Mouse (Mus musculus) testis, adult 2 months (tissue): ENCODE results near the gene Bax. TPM values are rescaled to one million over a fixed set of nuclear protein-coding genes. Genes with fewer than 3 reads are reported as not detected.
A peak's percentile ranks its signal among the peaks of the same experiment; 100 is the strongest.

Experiments used
- H3K27ac ChIP-seq: fragments of 200-500 bp; 2 replicates; pipeline ENCODE4 v1.5.1; 2012; ENCODE audit warnings: low read depth, low read length; ENCODE audit not compliant: control insufficient read depth, insufficient read depth
- H3K27me3 ChIP-seq: fragments of 200-500 bp; 2 replicates; pipeline ENCODE4 v1.6.1; 2012; ENCODE audit warnings: mild to moderate bottlenecking, low read length, moderate library complexity; ENCODE audit not compliant: control insufficient read depth, insufficient read depth
- H3K36me3 ChIP-seq: fragments of 200-500 bp; 2 replicates; pipeline ENCODE4 v1.6.1; 2012; ENCODE audit warnings: mild to moderate bottlenecking, low read length; ENCODE audit not compliant: control insufficient read depth, insufficient read depth
- H3K4me1 ChIP-seq: fragments of 200-500 bp; 2 replicates; pipeline ENCODE4 v1.6.1; 2012; ENCODE audit warnings: low read length; ENCODE audit not compliant: control insufficient read depth, insufficient read depth
- H3K4me3 ChIP-seq: fragments of 200-500 bp; 2 replicates; pipeline ENCODE4 v1.5.1; 2012; ENCODE audit warnings: low read depth, mild to moderate bottlenecking, low read length, moderate library complexity, mixed read lengths; ENCODE audit not compliant: control insufficient read depth
- CTCF ChIP-seq: fragments of 200-500 bp; IDR thresholded peaks from 2 replicates; pipeline ENCODE4 v1.5.1; 2012; ENCODE audit warnings: low read depth, mild to moderate bottlenecking, inconsistent platforms, low read length, moderate library complexity; ENCODE audit not compliant: control insufficient read depth, insufficient read depth, insufficient replicate concordance
- POLR2A ChIP-seq: fragments of 200-500 bp; IDR thresholded peaks from 2 replicates; pipeline ENCODE4 v1.6.1; 2012; ENCODE audit warnings: low read depth, mild to moderate bottlenecking, inconsistent platforms, low read length, moderate library complexity; ENCODE audit not compliant: control insufficient read depth
- polyA plus RNA-seq: library from polyadenylated mRNA; depleted of rRNA; stranded (reverse); fragments of >200 nt; gene quantifications from 2 replicates; pipeline ENCODE4 v1.2.3, GENCODE M21; 2012; rRNA removed

Gene Bax
- 24.9 and 26.3 TPM in 2 replicates for polyA plus RNA-seq

- Histone ChIP-seq H3K4me3 (peak within 1 kb of the TSS; percentile 92), H3K27ac (0 out of 2 replicates have a peak within 1 kb of the TSS, but pooled peaks have one; percentile 19), H3K4me1 (peaks cover 16% of the 10 kb centered on the region), H3K27me3 (no peaks in the 10 kb centered on the region), H3K36me3 (no peaks in the 10 kb centered on the region)
- TF ChIP-seq CTCF (no peak), POLR2A (peak; percentile 70)
Observed at GRCm38 (mm10) chr7:45466283-45467089, at the start of gene Bax. Gene Bax (minus strand): TSS chr7:45466898.

GRCm38 (mm10) chr7:45515436-45515835 lies 48.7 kb upstream of the Bax start:
- H3K4me1 ChIP-seq, result peaks cover 5% of the 10 kb centered on the region; the same call in 1 of the 2 replicates
- no peaks in the 10 kb centered on the region for H3K36me3 ChIP-seq
- H3K27ac ChIP-seq, result no peak overlapping the region
- TF ChIP-seq POLR2A (0 out of 2 replicates have a peak, but pooled peaks have one; percentile 13), CTCF (no peak)
- no peaks in the 10 kb centered on the region for H3K27me3 ChIP-seq
- peak overlapping the region; percentile 84 for H3K4me3 ChIP-seq

- peak overlapping the region; percentile 84 for H3K4me3 ChIP-seq
- peak overlapping the region; percentile 77 for H3K27ac ChIP-seq
- TF ChIP-seq POLR2A (no peak; the same call in 1 of the 2 replicates), CTCF (no peak)
Observed at GRCm38 (mm10) chr7:45514411-45514810, 47.7 kb upstream of the Bax start.

GRCm38 (mm10) chr7:45509912-45510787 lies 43.5 kb upstream of the Bax start, which contains the start of gene Nucb1:
Gene Nucb1 (minus strand): TSS chr7:45510406.
- peak within 1 kb of the TSS; percentile 98 for H3K4me3 ChIP-seq
- no peaks in the 10 kb centered on the region for H3K36me3 ChIP-seq
- H3K4me1 ChIP-seq, result peaks cover 14% of the 10 kb centered on the region
- H3K27ac ChIP-seq, result peak within 1 kb of the TSS; percentile 97
- no peak for TF ChIP-seq POLR2A
- TF ChIP-seq CTCF, result no peak
- no peaks in the 10 kb centered on the region for H3K27me3 ChIP-seq

More at GRCm38 (mm10) chr7:45514411-45514810, 47.7 kb upstream of the Bax start:
- Histone ChIP-seq H3K4me1 (peaks cover 13% of the 10 kb centered on the region), H3K36me3 (no peaks in the 10 kb centered on the region), H3K27me3 (no peaks in the 10 kb centered on the region)

- Histone ChIP-seq H3K4me3 (peak overlapping the region; percentile 98), H3K27ac (peak overlapping the region; percentile 47), H3K4me1 (peaks cover 14% of the 10 kb centered on the region), H3K27me3 (no peaks in the 10 kb centered on the region), H3K36me3 (no peaks in the 10 kb centered on the region)
- no peak for TF ChIP-seq POLR2A
- TF ChIP-seq CTCF, result no peak
Observed at GRCm38 (mm10) chr7:45509181-45509882, 42.6 kb upstream of the Bax start.

GRCm38 (mm10) chr7:45508561-45508960 lies 41.9 kb upstream of the Bax start:
- H3K27me3 ChIP-seq, result no peaks in the 10 kb centered on the region
- TF ChIP-seq POLR2A, result no peak
- TF ChIP-seq CTCF, result no peak
- H3K36me3 ChIP-seq, result no peaks in the 10 kb centered on the region
- no peak overlapping the region for H3K4me3 ChIP-seq
- H3K27ac ChIP-seq, result no peak overlapping the region
- peaks cover 14% of the 10 kb centered on the region for H3K4me1 ChIP-seq
